Mouse (Mus musculus) kidney, postnatal 10 days (tissue): ENCODE data around the gene Psma6.

ENCODE experiments used
- DNase-seq: peaks from one replicate; pipeline ENCODE4 v3.0.0; 2021; ENCODE audit warnings: mixed read lengths

Gene Psma6

GRCm38 (mm10) chr12:55465401-55465983 is 81.5 kb downstream of the Psma6 start:
- no peak for DNase-seq

- peak; percentile 39 for DNase-seq
Measured at GRCm38 (mm10) chr12:55466088-55466701, 82.2 kb downstream of the Psma6 start.

GRCm38 (mm10) chr12:55466816-55467215 is 82.8 kb downstream of the Psma6 start:
- DNase-seq = no peak

GRCm38 (mm10) chr12:55467331-55468180 is 83.5 kb downstream of the Psma6 start:
- DNase-seq = no peak
